Mouse (Mus musculus) forebrain, embryonic 14.5 days (tissue): ENCODE data around the gene Spag16. TPM values are rescaled to one million over a fixed set of nuclear protein-coding genes. Genes with fewer than 3 reads are reported as not detected.
A peak's percentile ranks its signal among the peaks of the same experiment; 100 is the strongest.
"Not testable (repeated sequence)": the region's sequence is repeated elsewhere in the genome, so short reads cannot be mapped to it uniquely, and the experiment has no call there.

Source experiments
- ATAC-seq: fragments of 200-750 bp; cut with Nextera tagmentation; 2 replicates; pipeline ENCODE4 v1.8.0; 2017; ENCODE audit warnings: mild to moderate bottlenecking, moderate library complexity
- DNase-seq: peaks from one replicate; pipeline ENCODE4 v3.0.0-alpha.2; 2015; ENCODE audit warnings: low spot score
- H3K27ac ChIP-seq: fragments of 300-500 bp; sonication (generic); 2 replicates; pipeline ENCODE4 v1.5.1; 2014; ENCODE audit warnings: low read depth, mild to moderate bottlenecking, control low read depth, low read length, moderate library complexity
- H3K27me3 ChIP-seq: fragments of 300-500 bp; sonication (generic); replicated peaks from 2 replicates; pipeline ENCODE4 v1.6.1; 2014; ENCODE audit warnings: low read length, control low read depth, mixed read lengths; ENCODE audit not compliant: control insufficient read depth, insufficient read depth
- H3K36me3 ChIP-seq: fragments of 300-500 bp; sonication (generic); 2 replicates; pipeline ENCODE4 v1.6.1; 2014; ENCODE audit warnings: low read length, control low read depth; ENCODE audit not compliant: control insufficient read depth, insufficient read depth
- H3K4me1 ChIP-seq: fragments of 300-500 bp; sonication (generic); 2 replicates; pipeline ENCODE4 v1.6.1; 2014; ENCODE audit warnings: antibody characterized with exemption, low read length, control low read depth; ENCODE audit not compliant: control insufficient read depth, insufficient read depth
- H3K4me2 ChIP-seq: fragments of 300-500 bp; sonication (generic); 2 replicates; pipeline ENCODE4 v1.6.1; 2014; ENCODE audit warnings: mild to moderate bottlenecking, control low read depth, low read length
- H3K4me3 ChIP-seq: fragments of 300-500 bp; sonication (generic); 2 replicates; pipeline ENCODE4 v1.5.1; 2014; ENCODE audit warnings: low read depth, low read length, control low read depth
- H3K9ac ChIP-seq: fragments of 300-500 bp; sonication (generic); 2 replicates; pipeline ENCODE4 v1.6.1; 2014; ENCODE audit warnings: mild to moderate bottlenecking, low read length, control low read depth, moderate library complexity
- H3K9me3 ChIP-seq: fragments of 300-500 bp; sonication (generic); replicated peaks from 2 replicates; pipeline ENCODE4 v1.6.1; 2016; ENCODE audit warnings: low read length, control low read depth, mixed read lengths; ENCODE audit not compliant: control insufficient read depth
- WGBS: fragments of 180-500 bp; shearing (Covaris S2); extraction: QIAGEN DNeasy Blood & Tissue Kit; methylation state at CpG from one replicate; pipeline ENCODE4 v1.1.7; 2014; 5-methylcytosine and 5-hydroxymethylcytosine counted together
- polyA plus RNA-seq: library from polyadenylated mRNA; unstranded; fragments of >200 nt; fragmentation: Nextera tagmentation; extraction: Ambion mirVana; gene quantifications from 2 replicates; pipeline ENCODE4 v1.2.1, GENCODE M21; 2014

Spag16 gene
- polyA plus RNA-seq, 1 experiment from 2014 or later, result 1.7 TPM

GRCm38 (mm10) chr1:69828872-69829479, 2.2 kb downstream of the Spag16 start:
- H3K9me3 ChIP-seq, result no peaks in the 10 kb centered on the region
- H3K36me3 ChIP-seq, result no peaks in the 10 kb centered on the region
- DNase-seq (no peak), ATAC-seq (no peak)
- H3K9ac ChIP-seq, result no peak overlapping the region
- no peaks in the 10 kb centered on the region for H3K27me3 ChIP-seq
- H3K27ac ChIP-seq, result no peak overlapping the region
- 91% methylated on average over 7 of the region's 7 CpGs for WGBS
- no peak overlapping the region for H3K4me3 ChIP-seq
- H3K4me2 ChIP-seq, result no peak overlapping the region
- H3K4me1 ChIP-seq, result no peaks in the 10 kb centered on the region

DNA sequence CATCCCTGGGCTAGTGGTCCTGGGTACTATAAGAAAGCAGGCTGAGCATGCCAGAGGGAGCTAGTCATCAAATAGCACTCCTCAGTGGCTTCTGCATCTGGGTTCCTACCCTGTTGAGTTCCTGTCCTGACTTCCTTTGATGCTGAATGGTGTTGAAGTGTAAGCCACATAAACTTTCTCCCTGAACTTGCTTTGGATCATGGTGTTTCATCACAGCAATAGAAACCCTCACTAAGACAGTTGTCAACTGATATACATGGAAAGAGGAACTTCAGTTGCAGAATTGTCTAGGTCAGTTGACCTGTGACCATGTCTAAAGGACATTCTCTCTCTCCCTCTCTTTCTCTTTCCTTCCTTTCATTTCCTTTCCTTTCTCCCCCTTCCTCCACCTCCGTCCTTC, 3.8 kb downstream of the Spag16 start:
- WGBS, result 100% methylated on average over 1 of the region's 1 CpGs
- no peak overlapping the region for H3K4me3 ChIP-seq
- no peak overlapping the region for H3K27ac ChIP-seq

DNA sequence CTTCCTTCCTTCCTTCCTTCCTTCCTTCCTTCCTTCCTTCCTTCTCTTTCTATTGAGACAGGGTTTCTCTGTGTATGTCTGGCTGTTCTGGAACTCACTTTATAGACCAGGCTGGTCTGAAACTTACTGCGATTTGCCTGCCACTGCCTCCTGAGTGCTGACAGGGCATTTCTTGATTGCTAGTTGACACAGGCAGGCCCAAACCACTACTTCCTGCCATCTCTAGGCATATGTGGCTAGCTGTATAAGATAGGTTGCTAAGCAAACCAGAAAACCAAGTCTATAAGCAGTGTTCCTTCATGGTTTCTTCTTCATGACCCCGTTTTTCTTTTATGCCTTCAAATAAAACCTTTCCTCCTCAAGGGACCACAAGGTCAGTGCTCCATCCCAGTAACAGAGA, 4.2 kb downstream of the Spag16 start:
- Histone ChIP-seq H3K9ac (no peak overlapping the region), H3K9me3 (no peaks in the 10 kb centered on the region), H3K27ac (no peak overlapping the region), H3K4me2 (no peak overlapping the region), H3K4me1 (no peaks in the 10 kb centered on the region), H3K27me3 (no peaks in the 10 kb centered on the region), H3K36me3 (no peaks in the 10 kb centered on the region), H3K4me3 (no peak overlapping the region)
- WGBS, result 97% methylated on average over 2 of the region's 2 CpGs
- no peak for ATAC-seq
- DNase-seq, result no peak

More for the DNA sequence above, 3.8 kb downstream of the Spag16 start:
- no peak overlapping the region for H3K4me2 ChIP-seq
- no peaks in the 10 kb centered on the region for H3K27me3 ChIP-seq
- no peaks in the 10 kb centered on the region for H3K4me1 ChIP-seq
- no peaks in the 10 kb centered on the region for H3K36me3 ChIP-seq
- no peaks in the 10 kb centered on the region for H3K9me3 ChIP-seq
- H3K9ac ChIP-seq, result no peak overlapping the region
- ATAC-seq, result no peak
- DNase-seq, result no peak

GRCm38 (mm10) chr1:69833476-69833875, 6.7 kb downstream of the Spag16 start:
- H3K27me3 ChIP-seq, H3K4me2 ChIP-seq, H3K9ac ChIP-seq, ATAC-seq, H3K27ac ChIP-seq, DNase-seq, H3K36me3 ChIP-seq, H3K9me3 ChIP-seq, H3K4me3 ChIP-seq, H3K4me1 ChIP-seq: not testable (repeated sequence)
- 86% methylated on average over 4 of the region's 4 CpGs for WGBS

GRCm38 (mm10) chr1:69853436-69853835, 26.7 kb downstream of the Spag16 start:
- no peaks in the 10 kb centered on the region for H3K36me3 ChIP-seq
- H3K9me3 ChIP-seq, result 0 out of 2 replicates have a peak, but pooled peaks cover 2% of the 10 kb centered on the region
- H3K4me3 ChIP-seq, result no peak overlapping the region
- H3K27me3 ChIP-seq, result no peaks in the 10 kb centered on the region
- ATAC-seq (no peak), DNase-seq (no peak)
- no peak overlapping the region for H3K9ac ChIP-seq
- H3K27ac ChIP-seq, result no peak overlapping the region
- H3K4me1 ChIP-seq, result no peaks in the 10 kb centered on the region
- no peak overlapping the region for H3K4me2 ChIP-seq
- 81% methylated on average over 7 of the region's 7 CpGs for WGBS

DNA sequence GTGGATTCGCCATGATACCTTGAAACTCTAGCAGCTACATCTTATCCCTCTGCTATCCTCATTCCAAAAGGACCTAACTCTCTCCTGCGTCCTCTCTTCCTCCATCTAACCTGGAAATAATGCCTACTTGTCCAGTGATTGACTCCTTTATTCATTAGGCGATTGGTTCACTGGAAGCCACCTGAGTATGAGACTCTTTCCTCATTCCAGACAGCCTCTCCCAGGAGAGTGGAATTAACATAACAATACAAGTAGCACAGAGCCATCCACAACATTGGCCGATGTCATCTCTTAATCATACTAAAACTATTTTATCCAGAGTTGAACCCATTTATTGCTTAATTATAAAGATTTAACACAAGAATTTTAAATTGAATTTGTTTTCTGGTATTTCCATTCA, 41.0 kb downstream of the Spag16 start:
- no peak overlapping the region for H3K4me3 ChIP-seq
- H3K9me3 ChIP-seq, result no peaks in the 10 kb centered on the region
- ATAC-seq (no peak), DNase-seq (no peak)
- H3K4me2 ChIP-seq, result no peak overlapping the region
- WGBS, result 52% methylated on average over 4 of the region's 4 CpGs
- no peaks in the 10 kb centered on the region for H3K36me3 ChIP-seq
- no peaks in the 10 kb centered on the region for H3K27me3 ChIP-seq
- H3K4me1 ChIP-seq, result no peaks in the 10 kb centered on the region
- H3K27ac ChIP-seq, result no peak overlapping the region
- H3K9ac ChIP-seq, result no peak overlapping the region

DNA sequence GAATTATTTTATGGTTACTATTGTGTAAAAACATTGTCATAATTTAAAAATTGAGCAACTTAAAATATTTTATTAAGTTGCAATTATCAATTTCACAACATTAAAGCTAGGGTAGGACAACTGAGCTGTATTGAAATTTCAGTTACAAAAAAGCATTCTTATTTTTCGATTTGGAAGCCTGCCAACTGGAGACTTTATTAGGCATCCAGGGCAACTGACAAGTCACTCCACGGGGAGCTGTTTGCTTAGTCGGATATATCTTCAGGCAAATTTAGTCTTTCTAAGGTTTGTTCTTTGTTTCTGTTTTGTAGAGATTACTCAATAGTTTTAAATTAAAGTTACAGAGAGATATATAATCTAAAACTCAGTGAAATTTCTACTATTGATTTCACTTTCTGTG, 129.8 kb downstream of the Spag16 start:
- H3K9ac ChIP-seq, result no peak overlapping the region
- H3K27me3 ChIP-seq, result no peaks in the 10 kb centered on the region
- H3K4me3 ChIP-seq, result no peak overlapping the region
- no peak for ATAC-seq
- H3K4me1 ChIP-seq, result no peaks in the 10 kb centered on the region
- no peak overlapping the region for H3K27ac ChIP-seq
- DNase-seq, result peak; percentile 38
- no peaks in the 10 kb centered on the region for H3K36me3 ChIP-seq
- H3K4me2 ChIP-seq, result no peak overlapping the region
- H3K9me3 ChIP-seq, result no peaks in the 10 kb centered on the region
- 36% methylated on average over 3 of the region's 3 CpGs for WGBS

- DNase-seq (peak; percentile 57), ATAC-seq (no peak)
Measured at GRCm38 (mm10) chr1:69996874-69997273, 170.1 kb downstream of the Spag16 start.

GRCm38 (mm10) chr1:70012991-70013390, 186.2 kb downstream of the Spag16 start:
- no peak for DNase-seq
- H3K27me3 ChIP-seq, result no peaks in the 10 kb centered on the region
- no peak overlapping the region for H3K9ac ChIP-seq
- H3K4me3 ChIP-seq, result no peak overlapping the region
- no peaks in the 10 kb centered on the region for H3K36me3 ChIP-seq
- H3K4me2 ChIP-seq, result no peak overlapping the region
- no peak overlapping the region for H3K27ac ChIP-seq
- H3K9me3 ChIP-seq, result no peaks in the 10 kb centered on the region
- WGBS, result 73% methylated on average over 3 of the region's 3 CpGs
- ATAC-seq, result no peak
- H3K4me1 ChIP-seq, result no peaks in the 10 kb centered on the region

More at GRCm38 (mm10) chr1:69996874-69997273, 170.1 kb downstream of the Spag16 start:
- no peaks in the 10 kb centered on the region for H3K9me3 ChIP-seq
- no peak overlapping the region for H3K27ac ChIP-seq
- H3K4me2 ChIP-seq, result no peak overlapping the region
- no peaks in the 10 kb centered on the region for H3K36me3 ChIP-seq
- no peak overlapping the region for H3K4me3 ChIP-seq
- no peaks in the 10 kb centered on the region for H3K27me3 ChIP-seq
- H3K9ac ChIP-seq, result no peak overlapping the region
- H3K4me1 ChIP-seq, result no peaks in the 10 kb centered on the region
